Mouse (Mus musculus): ENCODE results near the gene Fem1b.

DNA sequence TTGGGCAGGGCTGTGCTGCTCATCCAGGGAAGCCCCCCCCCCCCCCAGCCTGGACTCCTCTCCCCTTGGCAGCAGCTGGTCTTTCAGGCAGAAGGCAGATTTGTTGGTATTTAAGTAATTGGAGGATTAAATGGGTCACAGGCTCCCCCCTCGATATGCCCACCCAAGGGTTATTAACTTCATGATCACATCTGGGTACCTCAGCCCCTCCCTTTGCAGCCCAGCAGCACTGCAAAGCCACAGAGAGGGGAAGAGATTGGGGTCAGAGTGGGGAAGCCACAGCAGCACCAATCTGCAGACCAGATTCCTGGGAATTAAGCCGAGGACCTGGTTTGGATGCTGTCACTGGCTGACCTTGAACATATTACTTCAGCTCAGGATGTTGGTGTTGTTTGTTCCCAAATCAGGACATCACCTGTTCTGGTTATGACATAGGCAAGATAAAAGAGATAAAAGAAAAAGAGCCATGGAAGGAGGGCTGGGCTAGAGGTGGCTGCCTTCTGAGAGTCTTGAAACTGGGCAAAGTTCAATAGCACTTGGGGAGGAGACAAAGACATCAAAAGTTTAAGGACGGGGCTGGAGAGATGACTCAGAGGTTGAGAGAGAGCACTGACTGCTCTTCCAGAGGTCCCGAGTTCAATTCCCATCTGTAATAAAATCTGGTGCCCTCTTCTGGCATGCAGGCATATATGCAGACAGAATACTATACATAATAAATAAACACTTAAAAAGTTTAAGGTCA is 24.1 kb upstream of the Fem1b start:
- TF ChIP-seq FLI1 (IDR thresholded peaks at IDR 0.05; ENCODE audit: low read length) (no peak), GATA1 (IDR thresholded peaks at IDR 0.05; ENCODE audit: borderline replicate concordance, low read length) (no peak)

Data from megakaryocyte, embryonic 14.5 days (primary cell).